Mouse (Mus musculus) limb, embryonic 14.5 days (tissue): ENCODE measurements around the gene Socs3. TPM values are rescaled to one million over a fixed set of nuclear protein-coding genes. Genes with fewer than 3 reads are reported as not detected.

ENCODE experiments used
- ATAC-seq: fragments of 200-750 bp; cut with Nextera tagmentation; 2 replicates; pipeline ENCODE4 v1.8.0; 2017; ENCODE audit warnings: low read depth, moderate number of reproducible peaks, moderate TSS enrichment; ENCODE audit not compliant: low FRiP score
- DNase-seq: peaks from one replicate; pipeline ENCODE4 v3.0.0-alpha.2; 2015; ENCODE audit warnings: low spot score
- H3K27ac ChIP-seq: fragments of 300-500 bp; sonication (generic); replicated peaks from 2 replicates; pipeline ENCODE4 v1.5.1; 2014; ENCODE audit warnings: low read depth, mild to moderate bottlenecking, low read length, moderate library complexity, mixed read lengths
- H3K27me3 ChIP-seq: fragments of 300-500 bp; sonication (generic); 2 replicates; pipeline ENCODE4 v1.6.1; 2014; ENCODE audit warnings: low read length, mixed read lengths; ENCODE audit not compliant: control insufficient read depth, insufficient read depth
- H3K36me3 ChIP-seq: fragments of 300-500 bp; sonication (generic); 2 replicates; pipeline ENCODE4 v1.6.1; 2014; ENCODE audit warnings: mild to moderate bottlenecking, low read length, moderate library complexity, mixed read lengths; ENCODE audit not compliant: control insufficient read depth, insufficient read depth
- H3K4me1 ChIP-seq: fragments of 300-500 bp; sonication (generic); 2 replicates; pipeline ENCODE4 v1.6.1; 2014; ENCODE audit warnings: antibody characterized with exemption, low read length, mixed read lengths; ENCODE audit not compliant: control insufficient read depth, insufficient read depth
- H3K4me2 ChIP-seq: fragments of 300-500 bp; sonication (generic); replicated peaks from 2 replicates; pipeline ENCODE4 v1.6.1; 2014; ENCODE audit warnings: low read depth, mild to moderate bottlenecking, low read length, moderate library complexity; ENCODE audit not compliant: severe bottlenecking
- H3K4me3 ChIP-seq: fragments of 300-500 bp; sonication (generic); replicated peaks from 2 replicates; pipeline ENCODE4 v1.5.1; 2014; ENCODE audit warnings: low read length
- H3K9ac ChIP-seq: fragments of 300-500 bp; sonication (generic); 2 replicates; pipeline ENCODE4 v1.6.1; 2014; ENCODE audit warnings: mild to moderate bottlenecking, low read depth, low read length, moderate library complexity; ENCODE audit not compliant: severe bottlenecking
- H3K9me3 ChIP-seq: fragments of 300-500 bp; sonication (generic); 2 replicates; pipeline ENCODE4 v1.6.1; 2016; ENCODE audit warnings: low read length; ENCODE audit not compliant: control insufficient read depth
- POLR2A ChIP-seq: fragments of 200-500 bp; IDR thresholded peaks from 2 replicates; pipeline ENCODE4 v1.8.0; 2012; ENCODE audit warnings: inconsistent platforms, mild to moderate bottlenecking, moderate library complexity, borderline replicate concordance; ENCODE audit not compliant: insufficient read depth, insufficient read length; ENCODE audit errors: extremely low read depth
- WGBS: fragments of 180-500 bp; shearing (Covaris S2); extraction: QIAGEN DNeasy Blood & Tissue Kit; methylation state at CpG from one replicate; pipeline ENCODE4 v1.1.7; 2014; 5-methylcytosine and 5-hydroxymethylcytosine counted together
- polyA plus RNA-seq, 2 experiments: library from polyadenylated mRNA; depleted of rRNA in 1 of 2; stranded (reverse) in 1 of 2; unstranded in 1 of 2; fragments of >200 nt; fragmentation: Nextera tagmentation in 1 of 2; extraction: Ambion mirVana in 1 of 2; gene quantifications; 2 replicates each; pipeline versions ENCODE4 v1.2.1 to v1.2.3; 2012 to 2014

Socs3 gene
- polyA plus RNA-seq, 2 experiments = 6.4 to 18.4 TPM

DNA sequence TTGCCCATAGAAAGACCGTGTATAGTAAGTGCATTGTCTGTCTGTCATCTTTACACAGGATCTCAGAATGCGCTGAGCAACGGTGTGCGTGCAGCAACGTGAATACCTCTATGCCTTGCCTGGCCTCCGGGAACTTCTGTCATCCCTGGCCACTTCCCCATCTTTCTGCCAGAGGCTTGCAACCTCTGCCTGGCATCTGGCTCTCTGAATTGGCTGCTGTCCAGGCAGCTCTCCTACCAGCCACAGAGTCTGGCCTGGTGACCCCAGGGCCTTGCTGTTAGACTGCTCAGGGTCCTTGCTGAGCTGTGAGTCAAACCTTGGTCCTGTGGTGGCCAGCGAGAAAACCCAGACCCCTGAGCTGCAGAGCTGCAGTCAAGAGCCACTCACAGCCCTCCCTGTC lies 11.7 kb downstream of the Socs3 start:
- 68% methylated on average over 7 of the region's 7 CpGs for WGBS
- Histone ChIP-seq H3K9ac (0 out of 2 replicates have a peak overlapping the region, but pooled peaks have one; percentile 22), H3K4me3 (no peak overlapping the region), H3K36me3 (no peaks in the 10 kb centered on the region), H3K4me2 (no peak overlapping the region), H3K27ac (no peak overlapping the region), H3K4me1 (peaks cover 32% of the 10 kb centered on the region), H3K27me3 (no peaks in the 10 kb centered on the region), H3K9me3 (no peaks in the 10 kb centered on the region)
- DNase-seq (no peak), ATAC-seq (no peak)
- TF ChIP-seq POLR2A = no peak

DNA sequence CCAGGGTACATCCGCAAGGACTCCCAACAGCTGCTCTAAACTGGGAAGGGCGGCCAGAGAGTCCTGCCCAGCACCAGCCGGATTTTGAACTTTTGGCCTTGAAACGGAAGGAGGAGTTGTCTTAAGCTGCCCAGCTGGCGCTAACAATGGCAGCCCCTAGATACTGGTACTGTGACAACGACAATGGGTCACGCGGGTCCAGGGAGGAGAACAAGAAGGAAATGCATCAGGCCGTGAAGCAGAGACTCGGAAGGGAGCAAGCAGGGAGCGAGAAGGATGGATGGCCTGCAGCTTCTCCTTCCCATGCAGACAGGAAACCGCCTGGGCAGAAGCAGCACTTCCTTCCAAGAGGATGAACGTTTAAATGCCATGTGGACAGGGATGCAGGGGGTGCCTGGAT lies 14.2 kb downstream of the Socs3 start:
- no peak for DNase-seq
- 75% methylated on average over 13 of the region's 13 CpGs for WGBS
- H3K27ac ChIP-seq = no peak overlapping the region

GRCm38 (mm10) chr11:117954819-117955218 lies 15.0 kb downstream of the Socs3 start:
- Histone ChIP-seq H3K27me3 (no peaks in the 10 kb centered on the region), H3K9ac (no peak overlapping the region), H3K27ac (no peak overlapping the region), H3K4me3 (no peak overlapping the region), H3K9me3 (no peaks in the 10 kb centered on the region), H3K4me2 (no peak overlapping the region), H3K4me1 (peaks cover 31% of the 10 kb centered on the region), H3K36me3 (no peaks in the 10 kb centered on the region)
- WGBS = 79% methylated on average over 9 of the region's 9 CpGs
- no peak for TF ChIP-seq POLR2A
- ATAC-seq (0 out of 2 replicates have a peak, but pooled peaks have one; percentile 17), DNase-seq (no peak)

More for the DNA sequence above, 14.2 kb downstream of the Socs3 start:
- no peak for ATAC-seq
- H3K9ac ChIP-seq = no peak overlapping the region
- no peaks in the 10 kb centered on the region for H3K27me3 ChIP-seq
- no peaks in the 10 kb centered on the region for H3K36me3 ChIP-seq
- TF ChIP-seq POLR2A = no peak
- H3K9me3 ChIP-seq = no peaks in the 10 kb centered on the region
- peaks cover 26% of the 10 kb centered on the region for H3K4me1 ChIP-seq
- H3K4me2 ChIP-seq = no peak overlapping the region
- H3K4me3 ChIP-seq = no peak overlapping the region

GRCm38 (mm10) chr11:117954094-117954493 lies 15.8 kb downstream of the Socs3 start:
- no peak overlapping the region for H3K27ac ChIP-seq
- H3K4me1 ChIP-seq = peaks cover 38% of the 10 kb centered on the region
- WGBS = 58% methylated on average over 2 of the region's 2 CpGs
- no peaks in the 10 kb centered on the region for H3K27me3 ChIP-seq
- no peak overlapping the region for H3K9ac ChIP-seq
- H3K4me2 ChIP-seq = no peak overlapping the region
- no peak for DNase-seq
- ATAC-seq = no peak
- no peak overlapping the region for H3K4me3 ChIP-seq
- H3K36me3 ChIP-seq = no peaks in the 10 kb centered on the region
- no peaks in the 10 kb centered on the region for H3K9me3 ChIP-seq
- TF ChIP-seq POLR2A = no peak

GRCm38 (mm10) chr11:117952174-117952933 lies 17.5 kb downstream of the Socs3 start:
- Histone ChIP-seq H3K27me3 (no peaks in the 10 kb centered on the region), H3K4me1 (peaks cover 30% of the 10 kb centered on the region), H3K4me2 (no peak overlapping the region), H3K9ac (no peak overlapping the region), H3K4me3 (no peak overlapping the region), H3K9me3 (no peaks in the 10 kb centered on the region), H3K27ac (no peak overlapping the region), H3K36me3 (no peaks in the 10 kb centered on the region)
- no peak for TF ChIP-seq POLR2A
- 52% methylated on average over 9 of the region's 9 CpGs for WGBS
- DNase-seq (no peak), ATAC-seq (no peak)
